Mouse (Mus musculus) ES-Bruce4 (cell line): ENCODE results near the gene Cnksr3. TPM values are rescaled to one million over a fixed set of nuclear protein-coding genes. Genes with fewer than 3 reads are reported as not detected.

Experiments
- H3K27ac ChIP-seq: 2 replicates; pipeline ENCODE4 v1.5.1; 2012; ENCODE audit warnings: low read length, inconsistent platforms; ENCODE audit not compliant: insufficient read depth
- H3K27me3 ChIP-seq: 2 replicates; pipeline ENCODE4 v1.6.1; 2012; ENCODE audit warnings: mild to moderate bottlenecking, low read length, inconsistent platforms; ENCODE audit not compliant: control insufficient read depth, poor library complexity, insufficient read depth, severe bottlenecking
- H3K36me3 ChIP-seq: 2 replicates; pipeline ENCODE4 v1.6.1; 2012; ENCODE audit warnings: inconsistent platforms, mild to moderate bottlenecking, low read length, moderate library complexity; ENCODE audit not compliant: control insufficient read depth, poor library complexity, insufficient read depth, severe bottlenecking
- H3K4me1 ChIP-seq: one replicate; pipeline ENCODE4 v1.8.1; 2011; ENCODE audit warnings: low read length; ENCODE audit not compliant: control insufficient read depth, insufficient read depth
- H3K4me3 ChIP-seq: 2 replicates; pipeline ENCODE4 v1.5.1; 2011; ENCODE audit warnings: low read depth, mild to moderate bottlenecking, low read length
- H3K9ac ChIP-seq: 2 replicates; pipeline ENCODE4 v1.6.1; 2012; ENCODE audit warnings: low read depth, mild to moderate bottlenecking, inconsistent platforms; ENCODE audit not compliant: poor library complexity, severe bottlenecking
- H3K9me3 ChIP-seq: replicated peaks from 2 replicates; pipeline ENCODE4 v1.6.1; 2012; ENCODE audit warnings: mild to moderate bottlenecking, low read length, inconsistent platforms; ENCODE audit not compliant: control insufficient read depth, poor library complexity, insufficient read depth, severe bottlenecking
- CTCF ChIP-seq: IDR thresholded peaks from one replicate; pipeline ENCODE4 v1.8.1; 2011; ENCODE audit warnings: low read depth, low read length
- EP300 ChIP-seq: IDR thresholded peaks from 2 replicates; pipeline ENCODE4 v1.6.1; 2011; ENCODE audit warnings: low read depth, low read length; ENCODE audit not compliant: insufficient read depth
- POLR2A ChIP-seq: IDR thresholded peaks from one replicate; pipeline ENCODE4 v1.8.1; 2011; ENCODE audit warnings: low read length; ENCODE audit not compliant: insufficient read depth
- polyA plus RNA-seq: library from polyadenylated mRNA; stranded (reverse); fragments of >200 nt; gene quantifications from 2 replicates; pipeline ENCODE4 v1.2.4, GENCODE M21; 2011; ENCODE audit warnings: low read depth; ENCODE audit not compliant: missing spikeins, insufficient read depth, insufficient read length

Cnksr3 gene
- polyA plus RNA-seq, 1 experiment, result 12.0 TPM

DNA sequence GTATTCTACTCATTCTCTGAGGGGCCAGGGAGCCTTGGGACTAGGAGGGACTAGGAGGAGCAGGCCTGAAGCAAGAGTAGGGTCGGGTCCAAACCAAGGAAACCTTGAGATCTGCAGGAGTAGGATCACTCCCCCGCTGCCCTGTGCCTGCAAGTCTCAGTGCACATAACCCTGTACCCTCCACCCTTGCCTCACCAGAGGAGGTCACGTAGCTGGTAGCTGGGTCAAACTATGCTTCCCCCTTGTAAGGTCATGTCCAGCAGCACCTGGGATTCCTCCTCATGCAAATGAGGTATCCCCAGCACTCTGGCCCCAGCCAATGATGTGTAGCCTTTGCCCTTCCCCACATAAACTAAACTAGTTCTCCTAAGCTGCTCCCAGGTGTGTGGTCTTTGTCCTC lies 41.6 kb downstream of the Cnksr3 start:
- Histone ChIP-seq H3K4me3 (no peak overlapping the region), H3K27ac (no peak overlapping the region), H3K9me3 (no peaks in the 10 kb centered on the region), H3K36me3 (no peaks in the 10 kb centered on the region), H3K9ac (no peak overlapping the region), H3K4me1 (no peaks in the 10 kb centered on the region), H3K27me3 (no peaks in the 10 kb centered on the region)
- TF ChIP-seq CTCF, result no peak
- TF ChIP-seq POLR2A, result no peak
- TF ChIP-seq EP300, result no peak

- H3K4me1 ChIP-seq, result no peaks in the 10 kb centered on the region
- TF ChIP-seq CTCF, result no peak
- no peak for TF ChIP-seq POLR2A
- no peak for TF ChIP-seq EP300
- no peaks in the 10 kb centered on the region for H3K36me3 ChIP-seq
- no peak overlapping the region for H3K9ac ChIP-seq
- H3K9me3 ChIP-seq, result no peaks in the 10 kb centered on the region
- H3K27me3 ChIP-seq, result no peaks in the 10 kb centered on the region
- no peak overlapping the region for H3K4me3 ChIP-seq
- H3K27ac ChIP-seq, result no peak overlapping the region
Observed at GRCm38 (mm10) chr10:7163031-7163430, 49.0 kb downstream of the Cnksr3 start.

DNA sequence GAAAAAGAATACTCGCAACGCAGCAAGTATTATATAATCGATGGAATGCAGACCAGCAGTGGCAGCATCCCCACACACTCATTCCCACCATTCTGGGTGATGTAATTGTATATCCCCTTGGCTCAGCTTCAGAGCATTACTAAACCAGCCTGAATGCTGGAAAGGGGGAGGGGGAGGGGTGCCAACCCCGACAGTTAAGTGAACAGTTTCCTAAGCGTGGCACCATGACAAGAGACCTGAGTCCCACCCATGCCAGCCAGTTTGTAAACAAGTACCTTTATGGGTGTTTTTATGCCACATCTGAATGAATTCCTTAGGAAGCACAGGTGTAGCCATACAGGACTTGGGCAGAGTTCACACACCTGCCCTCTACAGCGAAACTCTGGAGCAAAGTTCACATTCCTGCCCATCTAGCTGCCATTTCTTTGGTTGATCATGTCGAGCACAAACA lies 53.0 kb downstream of the Cnksr3 start:
- Histone ChIP-seq H3K9me3 (no peaks in the 10 kb centered on the region), H3K9ac (no peak overlapping the region), H3K27ac (no peak overlapping the region), H3K4me1 (no peaks in the 10 kb centered on the region), H3K36me3 (no peaks in the 10 kb centered on the region), H3K4me3 (no peak overlapping the region), H3K27me3 (no peaks in the 10 kb centered on the region)
- TF ChIP-seq EP300 (no peak), CTCF (no peak), POLR2A (no peak)

- no peaks in the 10 kb centered on the region for H3K27me3 ChIP-seq
- no peak for TF ChIP-seq POLR2A
- TF ChIP-seq EP300, result no peak
- no peak for TF ChIP-seq CTCF
- H3K36me3 ChIP-seq, result no peaks in the 10 kb centered on the region
- no peak overlapping the region for H3K9ac ChIP-seq
- no peaks in the 10 kb centered on the region for H3K4me1 ChIP-seq
- no peak overlapping the region for H3K4me3 ChIP-seq
- no peaks in the 10 kb centered on the region for H3K9me3 ChIP-seq
- H3K27ac ChIP-seq, result no peak overlapping the region
Observed at GRCm38 (mm10) chr10:7158285-7159060, 53.6 kb downstream of the Cnksr3 start.

- no peak overlapping the region for H3K9ac ChIP-seq
- no peaks in the 10 kb centered on the region for H3K36me3 ChIP-seq
- no peak overlapping the region for H3K27ac ChIP-seq
- H3K4me3 ChIP-seq, result no peak overlapping the region
- no peaks in the 10 kb centered on the region for H3K9me3 ChIP-seq
- TF ChIP-seq EP300 (no peak), POLR2A (no peak), CTCF (no peak)
- H3K4me1 ChIP-seq, result no peaks in the 10 kb centered on the region
- no peaks in the 10 kb centered on the region for H3K27me3 ChIP-seq
Observed at GRCm38 (mm10) chr10:7154877-7155276, 57.2 kb downstream of the Cnksr3 start.

GRCm38 (mm10) chr10:7152926-7153325 lies 59.1 kb downstream of the Cnksr3 start:
- H3K36me3 ChIP-seq, result no peaks in the 10 kb centered on the region
- H3K27ac ChIP-seq, result no peak overlapping the region
- TF ChIP-seq CTCF, result no peak
- TF ChIP-seq EP300, result no peak
- TF ChIP-seq POLR2A, result no peak
- H3K4me1 ChIP-seq, result no peaks in the 10 kb centered on the region
- H3K4me3 ChIP-seq, result no peak overlapping the region
- no peaks in the 10 kb centered on the region for H3K9me3 ChIP-seq
- no peaks in the 10 kb centered on the region for H3K27me3 ChIP-seq
- H3K9ac ChIP-seq, result no peak overlapping the region
